Mouse (Mus musculus) midbrain, embryonic 15.5 days (tissue): ENCODE measurements at regions not wholly inside any gene's neighbourhood (a gene's known extent, or its start where the extent isn't known, plus 50 kb on each side); places are given as distances from the start of the nearest gene placed in this dataset.
A peak's percentile ranks its signal among the peaks of the same experiment; 100 is the strongest.

Source experiments
- ATAC-seq: fragments of 200-750 bp; cut with Nextera tagmentation; replicated peaks from 2 replicates; pipeline ENCODE4 v1.8.0; 2017; ENCODE audit warnings: moderate TSS enrichment
- H3K27ac ChIP-seq: fragments of 300-500 bp; sonication (generic); 2 replicates; pipeline ENCODE4 v1.5.1; 2015; ENCODE audit warnings: mild to moderate bottlenecking, inconsistent platforms
- H3K27me3 ChIP-seq: fragments of 300-500 bp; sonication (generic); replicated peaks from 2 replicates; pipeline ENCODE4 v1.6.1; 2015; ENCODE audit warnings: inconsistent platforms
- H3K36me3 ChIP-seq: fragments of 300-500 bp; sonication (generic); replicated peaks from 2 replicates; pipeline ENCODE4 v1.6.1; 2015; ENCODE audit warnings: inconsistent platforms
- H3K4me1 ChIP-seq: fragments of 300-500 bp; sonication (generic); 2 replicates; pipeline ENCODE4 v1.6.1; 2015; ENCODE audit warnings: inconsistent platforms
- H3K4me2 ChIP-seq: fragments of 300-500 bp; sonication (generic); 2 replicates; pipeline ENCODE4 v1.6.1; 2015; ENCODE audit warnings: inconsistent platforms, mild to moderate bottlenecking, moderate library complexity
- H3K4me3 ChIP-seq: fragments of 300-500 bp; sonication (generic); 2 replicates; pipeline ENCODE4 v1.5.1; 2015; ENCODE audit warnings: mild to moderate bottlenecking, inconsistent platforms
- H3K9ac ChIP-seq: fragments of 300-500 bp; sonication (generic); 2 replicates; pipeline ENCODE4 v1.6.1; 2015; ENCODE audit warnings: mild to moderate bottlenecking, inconsistent platforms
- H3K9me3 ChIP-seq: fragments of 300-500 bp; sonication (generic); 2 replicates; pipeline ENCODE4 v1.6.1; 2016; ENCODE audit warnings: inconsistent platforms
- WGBS: fragments of 180-500 bp; shearing (Covaris S2); methylation state at CpG from one replicate; pipeline ENCODE4 v1.1.7; 2015; ENCODE audit warnings: mixed read lengths; 5-methylcytosine and 5-hydroxymethylcytosine counted together

DNA sequence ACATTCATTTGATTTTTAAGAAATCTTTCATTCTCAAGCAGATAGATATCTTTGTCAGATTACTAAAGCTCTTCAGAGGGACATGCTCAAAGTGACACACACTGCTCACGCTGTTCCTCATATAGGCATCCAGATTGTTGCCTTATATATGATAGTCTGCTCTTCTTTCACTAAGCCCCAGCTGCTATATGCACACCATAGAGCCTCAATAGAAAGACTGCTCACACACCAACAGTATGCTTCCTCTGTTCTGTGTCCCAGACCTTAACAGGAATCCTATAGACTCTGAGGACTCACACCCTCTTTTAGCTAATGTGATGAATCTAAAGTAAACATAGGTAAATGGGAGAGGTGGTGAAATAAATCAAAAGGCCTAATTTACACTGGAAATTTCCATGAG, 561.8 kb downstream of the Smarca1 start:
- Histone ChIP-seq H3K27ac (no peak overlapping the region), H3K4me1 (no peaks in the 10 kb centered on the region), H3K9me3 (no peaks in the 10 kb centered on the region), H3K4me2 (no peak overlapping the region), H3K27me3 (no peaks in the 10 kb centered on the region), H3K9ac (no peak overlapping the region), H3K36me3 (no peaks in the 10 kb centered on the region), H3K4me3 (no peak overlapping the region)
- peak; percentile 58; the same call in 1 of the 2 replicates for ATAC-seq
- 79% methylated on average over 1 of the region's 1 CpGs for WGBS

DNA sequence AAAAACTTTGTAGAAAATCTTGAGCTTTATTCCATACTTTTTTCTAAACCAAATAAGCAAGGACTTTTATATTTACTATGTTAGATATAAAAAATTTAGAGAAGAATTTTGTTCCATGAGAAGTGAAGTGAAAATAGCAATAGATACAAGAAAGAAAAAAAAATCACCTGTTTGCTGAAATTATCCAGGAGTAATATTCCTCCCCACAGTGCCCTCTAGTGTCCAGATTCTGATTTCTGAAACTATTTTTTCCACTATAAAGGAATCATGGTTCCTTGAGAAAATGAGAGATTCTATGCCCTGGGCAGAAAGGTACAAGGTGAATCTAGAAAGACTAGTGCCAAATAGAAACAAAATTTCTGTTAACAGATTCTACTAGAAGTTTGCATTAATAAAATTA, 564.0 kb downstream of the Smarca1 start:
- ATAC-seq: no peak

DNA sequence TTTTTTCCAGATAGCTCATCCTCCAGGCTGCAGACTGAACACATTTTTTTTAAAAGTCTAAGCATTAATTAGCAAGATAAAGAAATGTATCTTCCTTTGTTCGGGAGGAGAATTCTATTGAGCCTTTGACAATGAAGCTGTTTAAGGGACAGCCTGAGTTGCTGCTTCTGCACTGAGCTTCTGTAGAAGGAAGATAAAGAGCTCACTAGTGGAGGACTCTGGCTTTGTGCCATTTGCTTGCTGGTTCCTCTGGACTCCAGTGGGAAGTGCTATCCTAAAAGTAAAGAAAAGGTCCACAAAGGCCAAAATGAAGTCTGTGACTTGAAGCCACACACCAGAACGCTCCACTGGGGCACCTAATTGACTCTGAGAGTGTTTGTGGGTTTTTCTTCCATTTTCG, 577.0 kb downstream of the Smarca1 start:
- no peak overlapping the region for H3K27ac ChIP-seq
- 36% methylated on average over 3 of the region's 3 CpGs for WGBS
- no peak for ATAC-seq
- no peak overlapping the region for H3K4me3 ChIP-seq
- no peaks in the 10 kb centered on the region for H3K9me3 ChIP-seq
- H3K36me3 ChIP-seq: no peaks in the 10 kb centered on the region
- H3K27me3 ChIP-seq: no peaks in the 10 kb centered on the region
- no peak overlapping the region for H3K4me2 ChIP-seq
- H3K9ac ChIP-seq: no peak overlapping the region
- no peaks in the 10 kb centered on the region for H3K4me1 ChIP-seq

More for the DNA sequence above, 564.0 kb downstream of the Smarca1 start:
- Histone ChIP-seq H3K9ac (no peak overlapping the region), H3K4me2 (no peak overlapping the region), H3K4me1 (no peaks in the 10 kb centered on the region), H3K36me3 (no peaks in the 10 kb centered on the region), H3K9me3 (no peaks in the 10 kb centered on the region), H3K27me3 (no peaks in the 10 kb centered on the region), H3K4me3 (no peak overlapping the region), H3K27ac (no peak overlapping the region)

DNA sequence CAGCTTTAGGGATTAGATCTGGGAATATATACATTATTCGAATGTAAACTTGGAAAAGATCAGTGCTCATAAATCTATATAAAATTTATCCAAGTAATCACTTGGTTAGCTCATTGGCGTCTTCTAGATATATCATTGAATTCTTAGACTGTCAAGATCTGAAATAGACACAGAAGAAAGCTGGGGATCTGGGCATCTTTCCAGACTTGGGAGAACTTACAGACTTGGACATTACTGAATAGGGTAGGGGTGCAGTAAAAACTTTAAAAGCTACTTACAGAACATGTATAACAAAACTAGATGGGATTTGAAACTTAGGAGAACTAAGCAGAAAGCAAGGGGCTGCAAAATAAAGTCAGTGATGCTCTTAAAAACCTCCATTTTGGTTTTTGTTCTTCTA, 585.6 kb downstream of the Smarca1 start:
- no peak overlapping the region for H3K9ac ChIP-seq
- no peaks in the 10 kb centered on the region for H3K27me3 ChIP-seq
- no peak overlapping the region for H3K4me2 ChIP-seq
- H3K9me3 ChIP-seq: no peaks in the 10 kb centered on the region
- 74% methylated on average over 2 of the region's 2 CpGs for WGBS
- H3K36me3 ChIP-seq: no peaks in the 10 kb centered on the region
- H3K4me1 ChIP-seq: no peaks in the 10 kb centered on the region
- no peak overlapping the region for H3K4me3 ChIP-seq
- no peak overlapping the region for H3K27ac ChIP-seq
- ATAC-seq: no peak

DNA sequence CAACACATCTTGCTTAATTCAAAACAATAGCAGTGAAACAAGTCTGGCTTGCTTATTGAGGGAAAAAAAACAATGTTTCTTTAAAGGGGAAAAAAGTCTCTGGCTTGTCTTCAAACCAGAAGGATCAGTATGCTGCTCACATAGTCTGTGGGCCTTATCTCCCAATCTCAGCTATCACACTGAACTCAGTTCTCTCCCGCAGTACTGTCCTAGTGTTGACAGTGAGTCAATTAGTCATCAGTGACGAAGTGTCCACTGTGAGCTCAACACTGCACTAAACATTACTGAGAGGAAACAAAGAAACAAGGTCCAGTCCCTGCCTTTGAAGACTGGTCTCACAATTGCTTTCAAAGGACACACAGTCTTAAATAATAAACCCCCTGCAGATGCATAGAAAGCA, 589.2 kb downstream of the Smarca1 start:
- Histone ChIP-seq H3K27ac (no peak overlapping the region), H3K4me3 (no peak overlapping the region)
- whole genome bisulfite sequencing: 34% methylated on average over 2 of the region's 2 CpGs

DNA sequence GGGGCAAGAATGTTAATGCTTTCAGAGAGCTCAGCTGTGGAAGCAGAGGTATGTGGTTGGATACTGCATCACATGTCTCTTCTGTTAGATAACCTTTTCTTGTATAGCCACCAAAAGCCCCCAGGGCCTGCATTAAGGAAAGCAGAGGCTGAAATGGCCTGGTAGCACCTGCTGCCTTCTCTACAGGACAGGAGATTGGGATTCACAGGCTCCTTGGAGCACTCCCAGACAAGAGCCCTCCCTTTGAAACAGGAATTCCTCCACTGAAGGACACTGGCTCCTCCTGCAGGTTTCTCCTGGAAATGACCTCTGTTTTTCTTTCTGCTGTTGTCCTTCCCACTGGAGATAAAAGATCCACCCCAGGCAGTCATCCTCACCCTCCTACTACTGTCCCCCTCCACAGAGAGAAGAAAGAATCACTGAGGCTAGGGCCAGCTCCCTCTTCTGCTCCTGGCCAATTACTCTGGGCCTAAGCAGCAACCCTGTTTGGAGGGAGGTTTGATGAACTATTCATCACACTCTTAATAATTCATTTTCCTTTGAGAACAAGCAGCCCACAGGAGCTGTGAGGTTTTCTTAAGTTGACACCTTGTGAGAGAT, 600.1 kb downstream of the Smarca1 start:
- ATAC-seq: peak; percentile 87
- H3K36me3 ChIP-seq: no peaks in the 10 kb centered on the region
- no peaks in the 10 kb centered on the region for H3K9me3 ChIP-seq
- no peaks in the 10 kb centered on the region for H3K27me3 ChIP-seq
- H3K4me3 ChIP-seq: no peak overlapping the region
- no peaks in the 10 kb centered on the region for H3K4me1 ChIP-seq
- H3K27ac ChIP-seq: no peak overlapping the region
- H3K4me2 ChIP-seq: no peak overlapping the region
- H3K9ac ChIP-seq: no peak overlapping the region

More for the DNA sequence above, 589.2 kb downstream of the Smarca1 start:
- Histone ChIP-seq H3K4me2 (no peak overlapping the region), H3K9ac (no peak overlapping the region), H3K27me3 (no peaks in the 10 kb centered on the region), H3K9me3 (no peaks in the 10 kb centered on the region), H3K36me3 (no peaks in the 10 kb centered on the region), H3K4me1 (no peaks in the 10 kb centered on the region)
- no peak for ATAC-seq
